Mouse (Mus musculus) monocyte, adult 59 days (primary cell): ENCODE results near the gene Rdh1. TPM values are rescaled to one million over a fixed set of nuclear protein-coding genes. Genes with fewer than 3 reads are reported as not detected.

Source experiments
- total RNA-seq, 2 experiments: library from RNA; stranded (reverse); gene quantifications; one replicate each; pipeline ENCODE4 v1.2.4; 2023

Rdh1 gene
- total RNA-seq = not detected

DNA sequence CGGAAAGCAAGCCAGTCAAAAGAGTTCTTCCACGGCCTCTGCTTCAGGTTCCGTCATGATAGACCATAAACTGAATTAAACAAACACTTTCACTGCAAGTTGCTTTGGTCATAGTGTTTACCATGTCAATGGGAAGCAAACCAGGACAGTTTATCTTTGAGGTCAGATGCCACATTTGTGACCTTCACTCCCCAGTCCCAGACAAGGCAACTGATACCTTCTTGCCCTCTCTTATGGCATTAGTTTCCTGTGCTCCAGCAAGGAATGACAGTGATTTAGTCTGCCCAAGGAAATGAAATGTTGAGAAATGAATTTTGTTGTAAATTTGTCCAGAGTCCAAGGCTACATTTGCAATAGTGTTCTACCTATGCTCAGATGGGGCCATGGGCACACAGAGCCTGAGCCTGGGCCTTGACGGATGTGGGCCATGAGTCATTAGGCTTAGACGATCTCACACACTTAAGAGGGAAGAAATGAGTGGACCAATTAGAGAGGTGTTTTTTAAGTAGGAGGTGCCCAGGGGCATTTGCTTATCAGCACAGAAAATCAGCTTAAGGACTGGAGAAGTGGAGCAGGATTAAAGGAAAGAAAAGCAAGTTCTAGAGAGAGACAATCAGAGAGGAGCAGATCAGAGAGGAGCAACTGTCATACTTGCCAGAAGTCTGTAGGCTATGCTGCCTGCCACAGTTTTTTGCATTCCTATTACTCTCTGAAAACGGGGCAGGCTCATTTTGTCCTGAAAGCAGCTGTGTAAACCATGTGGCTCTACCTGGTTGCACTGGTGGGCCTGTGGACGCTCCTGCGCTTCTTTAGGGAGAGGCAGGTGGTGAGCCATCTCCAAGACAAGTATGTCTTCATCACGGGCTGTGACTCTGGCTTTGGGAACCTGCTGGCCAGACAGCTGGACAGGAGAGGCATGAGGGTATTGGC, at the start of gene Rdh1, which contains the start of gene Rdh16f1:
Gene Rdh1, plus strand, starts transcription at position 541 of the 930 bp plus-strand sequence.
Gene Rdh16f1, plus strand, starts transcription at position 607 of the 930 bp plus-strand sequence.

DNA sequence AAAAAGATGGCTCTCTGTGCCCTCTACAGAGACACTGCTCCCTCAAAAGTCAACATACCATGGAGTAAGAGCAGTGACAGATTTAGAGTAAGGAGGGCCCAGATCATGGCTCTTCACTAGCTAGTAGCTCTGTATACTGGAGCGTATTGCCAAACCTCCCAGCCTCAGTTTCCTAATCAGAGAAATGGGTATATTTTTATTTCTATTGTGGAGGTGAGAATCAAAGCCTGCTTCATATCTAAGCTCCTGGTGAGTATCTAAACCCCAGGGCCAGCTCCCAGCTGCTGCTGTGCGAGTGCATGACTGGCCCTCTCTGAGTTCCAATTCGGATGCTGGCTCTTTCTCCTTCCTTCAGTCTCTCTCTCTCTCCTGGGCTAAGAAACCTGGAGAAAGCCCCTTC, 35.3 kb upstream of the Rdh1 start, which contains the start of gene Tac2:
Gene Tac2, plus strand, starts transcription at position 301 of the 400 bp plus-strand sequence.

DNA sequence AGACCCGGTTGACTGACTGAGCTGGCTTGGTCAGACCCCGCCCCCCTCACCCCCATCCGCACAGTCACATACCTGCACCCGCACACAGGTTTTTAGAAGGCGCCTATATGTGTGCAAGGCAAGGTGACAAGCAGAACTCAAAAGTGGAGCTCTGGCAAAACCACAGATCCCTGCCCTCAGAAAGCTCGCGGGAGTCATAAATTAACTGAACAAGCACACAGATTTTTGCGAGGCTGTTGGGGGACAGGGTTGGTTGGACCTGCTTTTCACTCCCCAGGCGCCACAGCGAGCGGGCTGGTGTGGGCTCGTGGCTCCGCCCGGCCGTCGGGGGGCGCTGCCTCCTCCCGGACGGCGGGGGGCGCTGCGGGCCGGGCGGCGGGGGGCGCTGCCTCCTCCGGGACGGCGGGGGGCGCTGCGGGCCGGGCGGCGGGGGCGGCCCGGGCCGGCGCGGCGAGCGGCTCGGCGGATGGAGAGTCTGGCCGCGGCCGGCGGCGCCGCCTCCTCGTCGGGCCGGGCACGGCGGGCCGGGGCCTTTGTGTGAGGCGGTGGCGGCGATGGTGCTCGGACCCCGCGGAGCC, 20.3 kb upstream of the Rdh1 start, which contains the start of gene Zbtb39:
Gene Zbtb39, plus strand, starts transcription at position 456 of the 578 bp plus-strand sequence.

DNA sequence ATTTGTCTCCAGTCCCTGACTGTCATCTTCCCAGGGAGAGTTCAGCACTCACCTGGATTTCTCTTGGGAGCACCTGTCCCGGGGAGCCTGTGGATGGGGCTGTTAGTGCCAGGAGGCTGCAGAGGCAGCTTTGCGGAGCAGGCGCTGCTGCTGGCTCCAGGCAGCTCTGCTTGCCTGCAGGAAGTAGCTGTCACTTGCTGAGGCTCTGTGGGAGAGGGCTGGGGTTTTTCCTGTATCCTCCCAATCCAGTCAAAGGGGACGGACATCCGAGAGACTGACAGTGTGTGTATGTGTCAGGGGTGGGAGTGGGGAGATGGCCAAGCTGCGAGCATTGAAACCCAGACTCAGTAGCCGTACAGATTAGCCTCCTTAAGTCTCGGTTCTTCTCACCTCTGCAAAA, 8.0 kb upstream of the Rdh1 start, which contains the start of gene Gpr182:
Gene Gpr182, minus strand, starts transcription at position 185 of the 400 bp plus-strand sequence.

DNA sequence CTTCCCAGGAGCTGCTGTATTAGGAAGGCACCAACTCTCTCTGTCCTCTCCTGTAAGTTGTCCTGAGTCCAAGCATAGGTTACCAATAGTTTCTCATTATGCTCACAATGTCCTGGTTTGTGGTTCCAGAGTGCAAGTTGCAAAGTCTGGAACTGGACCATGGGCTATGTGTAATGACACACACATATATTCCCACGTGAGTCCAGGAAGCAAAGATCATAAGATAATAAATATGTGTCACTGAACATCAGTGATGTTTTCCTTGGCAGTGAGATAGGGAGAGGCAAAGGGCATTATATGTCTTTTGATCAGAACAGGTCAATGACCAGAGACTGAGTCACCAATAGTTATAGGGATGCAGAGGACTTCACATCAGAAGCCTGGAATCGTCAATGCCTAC, 16.5 kb downstream of the Rdh1 start, which contains the start of gene Rdh9:
Gene Rdh9, plus strand, starts transcription at position 376 of the 400 bp plus-strand sequence.

DNA sequence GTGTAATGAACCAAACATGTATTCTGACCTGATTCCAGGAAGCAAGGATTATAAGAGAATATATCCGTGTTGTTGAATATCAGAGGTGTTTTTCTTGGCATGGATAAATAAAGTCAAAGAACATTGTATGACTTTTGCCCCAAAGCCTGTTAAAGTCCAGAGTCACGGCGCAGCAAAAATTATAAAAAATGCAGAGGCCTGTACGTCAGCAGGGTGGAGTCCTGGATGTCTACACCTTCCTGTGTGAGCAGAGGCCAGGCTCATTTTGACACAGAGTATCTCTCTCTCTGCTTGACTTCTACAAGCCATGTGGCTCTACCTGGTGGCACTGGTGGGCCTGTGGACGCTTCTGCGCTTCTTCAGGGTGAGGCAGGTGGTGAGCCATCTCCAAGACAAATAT, 41.4 kb downstream of the Rdh1 start, which contains the start of gene Rdh16:
Gene Rdh16, plus strand, starts transcription at position 262 of the 400 bp plus-strand sequence.

Other genes with a start within 250 kb of the Rdh1 start
- gene Ndufa4l2, start 244.8 kb upstream of the Rdh1 start, total RNA-seq = not detected
- 10 to 100 TPM; 12.1 to 12.7 TPM for gene Shmt2, start 237.3 kb upstream of the Rdh1 start, total RNA-seq
- gene Nxph4, start 225.2 kb upstream of the Rdh1 start, total RNA-seq = not detected
- 100 to 1,000 TPM; 860 to 920 TPM for gene Lrp1, start 138.6 kb upstream of the Rdh1 start, total RNA-seq
- 100 to 1,000 TPM; 278 to 289 TPM for gene Stat6, start 116.7 kb upstream of the Rdh1 start, total RNA-seq
- gene Nemp1, start 92.8 kb upstream of the Rdh1 start, total RNA-seq = 1 to 10 TPM; 6.8 to 6.9 TPM
- gene Nab2, start 91.2 kb upstream of the Rdh1 start, total RNA-seq = 10 to 100 TPM; 18.2 to 18.5 TPM
- gene Myo1a, start 54.6 kb upstream of the Rdh1 start, total RNA-seq = not detected
- gene Tac2, start 35.2 kb upstream of the Rdh1 start, total RNA-seq = not detected
- gene Zbtb39, start 20.2 kb upstream of the Rdh1 start, total RNA-seq = 10 to 100 TPM; 11.1 to 13.0 TPM
- not detected for gene Gpr182, start 8.0 kb upstream of the Rdh1 start, total RNA-seq
- not detected for gene Rdh16f1, start 66 bp downstream of the Rdh1 start, total RNA-seq
- gene Rdh9, start 16.7 kb downstream of the Rdh1 start, total RNA-seq = not detected
- gene Rdh16, start 41.4 kb downstream of the Rdh1 start, total RNA-seq = not detected
- gene Rdh19, start 90.2 kb downstream of the Rdh1 start, total RNA-seq = not detected
- not detected for gene Rdh16f2, start 106.8 kb downstream of the Rdh1 start, total RNA-seq
- not detected for gene Rdh7, start 129.1 kb downstream of the Rdh1 start, total RNA-seq
- gene Sdr9c7, start 138.8 kb downstream of the Rdh1 start, total RNA-seq = not detected
- not detected for gene Hsd17b6, start 247.9 kb downstream of the Rdh1 start, total RNA-seq